Mouse (Mus musculus): ENCODE measurements around the gene Nox1.

DNA sequence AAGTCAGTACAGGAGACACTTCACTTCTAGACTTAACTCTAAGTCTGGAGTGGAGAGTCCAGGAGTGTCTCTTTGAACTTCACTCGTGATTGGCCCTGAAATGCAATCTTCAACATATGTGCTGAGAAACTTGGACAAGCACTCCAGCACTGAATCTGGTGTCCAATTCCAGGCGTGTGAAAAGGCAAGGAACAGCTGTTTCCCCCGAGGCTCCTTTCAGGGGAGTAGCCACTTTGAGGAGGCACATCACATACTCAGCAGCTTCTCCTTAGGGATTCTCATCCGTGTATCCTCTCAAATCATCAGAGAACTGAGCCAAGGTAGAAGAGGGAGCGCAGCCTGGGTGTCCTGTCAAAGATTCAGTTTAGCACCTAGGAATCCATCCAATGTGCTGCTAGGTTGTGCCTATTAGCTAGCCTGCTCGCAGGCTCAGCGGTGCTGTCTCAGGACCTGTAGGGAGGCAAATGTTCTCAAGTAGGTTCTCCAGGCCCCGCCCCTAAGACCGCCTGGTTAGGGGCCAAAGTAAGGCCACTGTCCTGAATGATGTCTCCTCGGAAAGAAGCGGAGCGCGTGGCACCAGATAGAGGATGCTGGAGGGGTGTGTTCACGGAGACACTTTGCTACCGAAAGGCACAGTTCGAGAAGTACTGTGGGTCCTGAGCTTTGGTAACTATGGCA lies 59.6 kb downstream of the Nox1 start, which contains the start of gene Xkrx:
- no peak for TF ChIP-seq GABPA (IDR thresholded peaks at IDR 0.05; ENCODE audit: low read depth, low read length)
- TF ChIP-seq UBTF (IDR thresholded peaks at IDR 0.05; ENCODE audit: borderline replicate concordance, insufficient read depth, low read depth, low read length), result no peak
- no peak for TF ChIP-seq POLR2A (IDR thresholded peaks at IDR 0.05; ENCODE audit: control insufficient read depth in 1 of 2, insufficient read depth in 1 of 2, low read depth in 1 of 2, low read length in 2 of 2, poor library complexity in 1 of 2)
- TF ChIP-seq POLR2AphosphoS2 (IDR thresholded peaks at IDR 0.05; ENCODE audit: low read length), result no peak
- no peak for TF ChIP-seq CTCF (IDR thresholded peaks at IDR 0.05 in 2 of 3, conservative IDR thresholded peaks at IDR 0.05 in 1 of 3; ENCODE audit: control insufficient read depth in 1 of 3, insufficient read depth in 1 of 3, low read depth in 2 of 3, low read length in 3 of 3, poor library complexity in 1 of 3, severe bottlenecking in 1 of 3)
- no peak for TF ChIP-seq NELFE (IDR thresholded peaks at IDR 0.05; ENCODE audit: low read depth, low read length)
- no peak for TF ChIP-seq BHLHE40 (IDR thresholded peaks at IDR 0.05; ENCODE audit: borderline replicate concordance, low read depth, low read length)
- TF ChIP-seq GATA1 (IDR thresholded peaks at IDR 0.05; ENCODE audit: low read depth, low read length), result no peak
- no peak for TF ChIP-seq TBP (IDR thresholded peaks at IDR 0.05; ENCODE audit: low read depth, low read length)
- TF ChIP-seq EP300 (IDR thresholded peaks at IDR 0.05; ENCODE audit: low read depth in 1 of 2, low read length in 2 of 2), result no peak
- TF ChIP-seq USF1 (IDR thresholded peaks at IDR 0.05; ENCODE audit: low read depth, low read length), result no peak
